Mouse (Mus musculus): Measurements from ENCODE around the gene Msh6. TPM values are rescaled to one million over a fixed set of nuclear protein-coding genes. Genes with fewer than 3 reads are reported as not detected.

Gene Msh6
- polyA plus RNA-seq, 1 experiment = 3.3 TPM

DNA sequence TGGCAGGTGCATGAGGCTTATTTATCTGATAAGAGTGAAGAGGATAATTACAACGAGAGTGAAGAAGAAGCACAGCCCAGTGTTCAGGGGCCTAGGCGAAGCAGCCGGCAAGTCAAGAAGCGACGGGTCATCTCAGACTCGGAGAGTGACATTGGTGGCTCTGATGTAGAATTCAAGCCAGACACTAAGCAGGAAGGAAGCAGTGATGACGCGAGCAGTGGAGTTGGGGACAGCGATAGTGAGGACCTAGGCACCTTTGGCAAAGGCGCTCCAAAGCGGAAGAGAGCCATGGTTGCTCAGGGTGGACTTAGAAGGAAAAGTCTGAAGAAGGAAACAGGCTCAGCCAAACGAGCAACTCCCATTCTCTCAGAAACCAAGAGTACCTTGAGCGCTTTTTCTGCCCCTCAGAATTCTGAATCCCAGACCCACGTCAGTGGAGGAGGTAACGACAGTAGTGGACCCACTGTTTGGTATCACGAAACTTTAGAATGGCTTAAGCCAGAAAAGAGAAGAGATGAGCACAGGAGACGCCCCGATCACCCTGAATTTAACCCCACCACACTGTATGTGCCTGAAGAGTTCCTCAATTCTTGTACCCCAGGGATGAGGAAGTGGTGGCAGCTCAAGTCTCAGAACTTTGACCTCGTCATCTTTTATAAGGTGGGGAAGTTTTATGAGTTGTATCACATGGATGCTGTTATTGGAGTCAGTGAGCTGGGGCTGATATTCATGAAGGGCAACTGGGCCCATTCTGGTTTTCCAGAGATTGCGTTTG lies 9.8 kb downstream of the Msh6 start:
- TF ChIP-seq CTCF (conservative IDR thresholded peaks at IDR 0.05; ENCODE audit: insufficient read depth, insufficient read length, low read depth, low read length) (no peak), POLR2A (IDR thresholded peaks at IDR 0.05; ENCODE audit: low read depth, low read length) (no peak)
- Histone ChIP-seq H3K27me3 (replicated peaks; ENCODE audit: control insufficient read depth, insufficient read depth, low read length) (no peaks in the 10 kb centered on the region), H3K27ac (ENCODE audit: insufficient read depth, low read depth, low read length) (no peak overlapping the region), H3K4me1 (ENCODE audit: control insufficient read depth, insufficient read depth, low read length) (peaks cover 4% of the 10 kb centered on the region; the same call in 1 of the 2 replicates), H3K4me3 (ENCODE audit: insufficient read depth, low read depth, low read length) (no peak overlapping the region), H3K36me3 (ENCODE audit: control insufficient read depth, insufficient read depth, low read length) (peaks cover 1% of the 10 kb centered on the region; the same call in 1 of the 2 replicates)
- no peak for DNase-seq
- WGBS = 87% methylated on average over 20 of the region's 20 CpGs

DNA sequence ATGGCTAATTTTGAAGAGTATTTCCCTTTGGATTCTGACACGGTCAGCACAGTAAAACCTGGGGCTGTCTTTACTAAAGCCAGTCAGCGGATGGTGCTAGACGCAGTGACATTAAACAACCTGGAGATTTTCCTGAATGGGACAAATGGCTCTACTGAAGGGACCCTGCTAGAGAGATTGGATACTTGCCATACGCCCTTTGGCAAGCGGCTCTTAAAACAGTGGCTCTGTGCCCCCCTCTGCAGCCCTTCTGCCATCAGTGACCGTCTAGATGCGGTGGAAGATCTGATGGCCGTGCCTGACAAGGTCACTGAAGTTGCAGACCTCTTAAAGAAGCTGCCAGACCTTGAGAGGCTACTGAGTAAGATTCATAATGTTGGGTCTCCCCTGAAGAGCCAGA lies 11.1 kb downstream of the Msh6 start:
- DNase-seq = no peak
- TF ChIP-seq CTCF (conservative IDR thresholded peaks at IDR 0.05; ENCODE audit: insufficient read depth, insufficient read length, low read depth, low read length) = no peak
- no peak for TF ChIP-seq POLR2A (IDR thresholded peaks at IDR 0.05; ENCODE audit: low read depth, low read length)
- no peaks in the 10 kb centered on the region for H3K27me3 ChIP-seq (replicated peaks; ENCODE audit: control insufficient read depth, insufficient read depth, low read length)
- no peak overlapping the region for H3K4me3 ChIP-seq (ENCODE audit: insufficient read depth, low read depth, low read length)
- no peak overlapping the region for H3K27ac ChIP-seq (ENCODE audit: insufficient read depth, low read depth, low read length)
- WGBS = 75% methylated on average over 8 of the region's 8 CpGs
- H3K4me1 ChIP-seq (ENCODE audit: control insufficient read depth, insufficient read depth, low read length) = peaks cover 4% of the 10 kb centered on the region; the same call in 1 of the 2 replicates
- peaks cover 1% of the 10 kb centered on the region; the same call in 1 of the 2 replicates for H3K36me3 ChIP-seq (ENCODE audit: control insufficient read depth, insufficient read depth, low read length)

DNA sequence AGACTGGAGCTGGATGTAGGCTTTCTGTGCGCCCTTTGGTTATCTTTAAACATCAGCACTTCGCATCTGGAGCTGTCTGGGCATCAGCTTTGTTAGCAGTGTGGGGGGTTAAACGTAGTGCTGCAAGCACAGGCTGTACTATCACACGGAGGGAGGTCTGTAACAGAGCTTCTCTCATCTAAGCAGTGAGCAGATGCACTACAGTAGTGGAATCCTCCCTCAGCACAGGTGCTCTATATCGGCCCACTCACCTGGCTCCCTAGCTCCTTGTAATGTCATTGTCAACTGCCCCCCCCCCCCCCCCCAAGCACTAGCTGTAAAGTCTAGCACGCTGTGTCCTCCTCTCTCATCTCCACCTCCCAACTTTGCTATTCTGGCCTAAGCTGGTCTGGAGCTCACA lies 12.6 kb downstream of the Msh6 start:
- H3K36me3 ChIP-seq (ENCODE audit: control insufficient read depth, insufficient read depth, low read length) = peaks cover 5% of the 10 kb centered on the region
- no peak overlapping the region for H3K27ac ChIP-seq (ENCODE audit: insufficient read depth, low read depth, low read length)
- 73% methylated on average over 6 of the region's 6 CpGs for WGBS
- peaks cover 4% of the 10 kb centered on the region; the same call in 1 of the 2 replicates for H3K4me1 ChIP-seq (ENCODE audit: control insufficient read depth, insufficient read depth, low read length)
- no peaks in the 10 kb centered on the region for H3K27me3 ChIP-seq (replicated peaks; ENCODE audit: control insufficient read depth, insufficient read depth, low read length)
- TF ChIP-seq POLR2A (IDR thresholded peaks at IDR 0.05; ENCODE audit: low read depth, low read length) = no peak
- TF ChIP-seq CTCF (conservative IDR thresholded peaks at IDR 0.05; ENCODE audit: insufficient read depth, insufficient read length, low read depth, low read length) = no peak
- no peak overlapping the region for H3K4me3 ChIP-seq (ENCODE audit: insufficient read depth, low read depth, low read length)
- no peak for DNase-seq

DNA sequence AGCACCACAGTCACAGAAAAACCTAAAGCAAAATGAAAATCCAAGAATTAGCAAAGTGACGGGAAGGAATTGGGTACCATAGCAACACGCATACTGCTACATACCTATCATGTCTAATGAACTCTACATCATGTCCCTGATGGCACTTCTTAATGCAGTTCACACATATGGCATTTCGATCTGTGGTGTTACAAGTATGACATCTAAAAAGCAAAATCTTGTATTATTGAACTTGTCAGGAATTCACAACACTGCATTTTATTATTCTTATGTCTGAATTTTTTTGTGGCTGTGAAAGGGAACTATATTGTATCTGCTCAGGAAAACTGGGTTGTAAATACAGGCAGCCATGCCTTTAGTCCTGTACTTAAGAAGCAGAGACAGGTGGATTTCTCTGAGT lies 17.3 kb downstream of the Msh6 start:
- DNase-seq = no peak
- Histone ChIP-seq H3K27me3 (replicated peaks; ENCODE audit: control insufficient read depth, insufficient read depth, low read length) (no peaks in the 10 kb centered on the region), H3K27ac (ENCODE audit: insufficient read depth, low read depth, low read length) (no peak overlapping the region), H3K4me1 (ENCODE audit: control insufficient read depth, insufficient read depth, low read length) (no peaks in the 10 kb centered on the region), H3K4me3 (ENCODE audit: insufficient read depth, low read depth, low read length) (no peak overlapping the region), H3K36me3 (ENCODE audit: control insufficient read depth, insufficient read depth, low read length) (peaks cover 9% of the 10 kb centered on the region)
- no peak for TF ChIP-seq CTCF (conservative IDR thresholded peaks at IDR 0.05; ENCODE audit: insufficient read depth, insufficient read length, low read depth, low read length)
- no peak for TF ChIP-seq POLR2A (IDR thresholded peaks at IDR 0.05; ENCODE audit: low read depth, low read length)
- 87% methylated on average over 3 of the region's 3 CpGs for WGBS

DNA sequence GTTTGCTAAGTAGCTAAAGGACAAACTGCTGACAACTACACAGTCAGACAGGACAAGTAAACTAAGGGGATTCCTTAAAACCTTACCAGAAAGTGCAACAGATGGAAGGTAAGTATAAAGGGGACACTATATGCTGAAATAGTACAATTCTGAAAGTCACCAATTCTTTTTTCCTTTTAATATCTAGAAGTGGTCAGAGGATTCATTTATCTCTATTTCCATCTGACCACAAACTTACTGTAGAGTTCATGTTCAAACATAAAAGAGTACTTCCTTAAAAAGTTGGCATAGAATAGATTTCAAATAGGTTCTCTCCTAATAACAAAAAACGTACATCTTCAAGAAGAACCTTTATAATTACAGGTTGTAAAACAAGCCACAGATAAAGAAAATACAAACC lies 18.5 kb downstream of the Msh6 start:
- H3K36me3 ChIP-seq (ENCODE audit: control insufficient read depth, insufficient read depth, low read length) = peaks cover 9% of the 10 kb centered on the region
- H3K4me3 ChIP-seq (ENCODE audit: insufficient read depth, low read depth, low read length) = no peak overlapping the region
- no peak for DNase-seq
- TF ChIP-seq POLR2A (IDR thresholded peaks at IDR 0.05; ENCODE audit: low read depth, low read length) = no peak
- no peak for TF ChIP-seq CTCF (conservative IDR thresholded peaks at IDR 0.05; ENCODE audit: insufficient read depth, insufficient read length, low read depth, low read length)
- no peaks in the 10 kb centered on the region for H3K27me3 ChIP-seq (replicated peaks; ENCODE audit: control insufficient read depth, insufficient read depth, low read length)
- 77% methylated on average over 1 of the region's 1 CpGs for WGBS
- no peaks in the 10 kb centered on the region for H3K4me1 ChIP-seq (ENCODE audit: control insufficient read depth, insufficient read depth, low read length)
- H3K27ac ChIP-seq (ENCODE audit: insufficient read depth, low read depth, low read length) = no peak overlapping the region

DNA sequence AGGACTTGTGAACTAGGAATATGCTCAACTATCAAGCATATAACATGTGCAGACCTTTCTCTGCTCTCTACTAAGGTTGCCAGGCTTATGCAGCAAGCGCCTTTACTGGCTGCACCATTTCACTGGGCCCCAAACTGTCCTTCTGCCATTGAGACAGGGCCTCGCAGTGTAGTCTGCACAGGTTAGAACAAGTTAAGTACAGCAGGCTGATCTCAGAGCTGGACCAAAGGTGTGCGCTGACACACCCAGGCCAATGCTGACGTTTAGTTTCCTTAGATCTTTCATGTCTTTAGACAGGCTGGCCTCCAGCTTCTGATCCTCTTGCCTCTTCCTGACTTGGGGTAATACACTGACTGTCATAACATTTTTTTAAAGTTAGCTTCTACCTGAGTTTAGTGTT lies 22.9 kb downstream of the Msh6 start:
- Histone ChIP-seq H3K36me3 (ENCODE audit: control insufficient read depth, insufficient read depth, low read length) (peaks cover 14% of the 10 kb centered on the region), H3K27ac (ENCODE audit: insufficient read depth, low read depth, low read length) (no peak overlapping the region), H3K4me1 (ENCODE audit: control insufficient read depth, insufficient read depth, low read length) (no peaks in the 10 kb centered on the region), H3K4me3 (ENCODE audit: insufficient read depth, low read depth, low read length) (no peak overlapping the region), H3K27me3 (replicated peaks; ENCODE audit: control insufficient read depth, insufficient read depth, low read length) (no peaks in the 10 kb centered on the region)
- TF ChIP-seq POLR2A (IDR thresholded peaks at IDR 0.05; ENCODE audit: low read depth, low read length) (no peak), CTCF (conservative IDR thresholded peaks at IDR 0.05; ENCODE audit: insufficient read depth, insufficient read length, low read depth, low read length) (no peak)
- WGBS = 84% methylated on average over 4 of the region's 4 CpGs
- no peak for DNase-seq

DNA sequence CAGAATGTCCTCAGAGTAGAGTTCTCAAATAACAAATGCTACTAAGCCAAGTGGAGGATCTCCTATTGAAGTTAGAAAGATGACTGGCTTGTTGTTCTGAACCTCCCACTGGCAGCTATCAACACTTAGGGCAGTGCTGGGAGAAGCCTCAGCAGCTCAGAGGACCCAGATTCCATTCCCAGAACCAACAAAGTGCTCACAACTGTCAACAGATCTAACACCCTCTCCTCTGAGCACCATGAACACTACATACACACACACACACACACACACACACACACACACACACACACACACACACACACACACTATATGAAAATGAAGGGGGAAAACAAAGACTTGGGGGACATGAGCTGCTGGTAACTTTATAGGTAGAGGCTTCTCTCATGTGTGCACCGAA lies 30.0 kb downstream of the Msh6 start:
- no peak for TF ChIP-seq POLR2A (IDR thresholded peaks at IDR 0.05; ENCODE audit: low read depth, low read length)
- peaks cover 11% of the 10 kb centered on the region for H3K36me3 ChIP-seq (ENCODE audit: control insufficient read depth, insufficient read depth, low read length)

More for the DNA sequence above, 30.0 kb downstream of the Msh6 start:
- Histone ChIP-seq H3K4me1 (ENCODE audit: control insufficient read depth, insufficient read depth, low read length) (no peaks in the 10 kb centered on the region), H3K27me3 (replicated peaks; ENCODE audit: control insufficient read depth, insufficient read depth, low read length) (no peaks in the 10 kb centered on the region; the same call in 1 of the 2 replicates), H3K27ac (ENCODE audit: insufficient read depth, low read depth, low read length) (no peak overlapping the region), H3K4me3 (ENCODE audit: insufficient read depth, low read depth, low read length) (no peak overlapping the region)
- no peak for DNase-seq
- 83% methylated on average over 1 of the region's 1 CpGs for WGBS

All from kidney, adult 2 months (tissue).